Mouse (Mus musculus) neural tube, postnatal 0 days (tissue): ENCODE data around the gene F9. TPM values are rescaled to one million over a fixed set of nuclear protein-coding genes. Genes with fewer than 3 reads are reported as not detected.

Experiments used
- polyA plus RNA-seq: library from polyadenylated mRNA; unstranded; fragments of >200 nt; fragmentation: Nextera tagmentation; extraction: Ambion mirVana; gene quantifications from 2 replicates; pipeline ENCODE4 v1.2.1, GENCODE M21; 2015

The F9 gene
- polyA plus RNA-seq, result 0.10 TPM in 1 of 2 replicates, not detected in the other

GRCm38 (mm10) chrX:59999221-60000083 lies at the start of gene F9:
F9 (plus strand) TSS chrX:59999464.

Other genes starting within 250 kb of the F9 start
- 4.0 and 4.3 TPM in 2 replicates for gene Mcf2, start 179.6 kb downstream of the F9 start, polyA plus RNA-seq